Mouse (Mus musculus) brown adipose tissue, adult 24 weeks (tissue): ENCODE measurements around the gene Mtx1. TPM values are rescaled to one million over a fixed set of nuclear protein-coding genes. Genes with fewer than 3 reads are reported as not detected.
"Not testable (repeated sequence)": the region's sequence is repeated elsewhere in the genome, so short reads cannot be mapped to it uniquely, and the experiment has no call there.

Experiments
- H3K27ac ChIP-seq: fragments of 200-500 bp; replicated peaks from 2 replicates; pipeline ENCODE4 v1.5.1; 2012; ENCODE audit warnings: low read depth, mild to moderate bottlenecking, low read length
- H3K4me1 ChIP-seq: fragments of 200-500 bp; 2 replicates; pipeline ENCODE4 v1.6.1; 2012; ENCODE audit warnings: low read length, mixed read lengths; ENCODE audit not compliant: control insufficient read depth, insufficient read depth, insufficient read length
- H3K4me3 ChIP-seq: fragments of 200-500 bp; 2 replicates; pipeline ENCODE4 v1.5.1; 2012; ENCODE audit warnings: low read depth, mild to moderate bottlenecking, low read length, moderate library complexity; ENCODE audit not compliant: insufficient read depth
- polyA plus RNA-seq: library from polyadenylated mRNA; stranded (reverse); fragments of >200 nt; gene quantifications from 2 replicates; pipeline ENCODE4 v1.2.4, GENCODE M21; 2012; ENCODE audit not compliant: missing spikeins, insufficient read depth, insufficient read length

Mtx1 gene
- polyA plus RNA-seq, 1 experiment: 115 TPM

DNA sequence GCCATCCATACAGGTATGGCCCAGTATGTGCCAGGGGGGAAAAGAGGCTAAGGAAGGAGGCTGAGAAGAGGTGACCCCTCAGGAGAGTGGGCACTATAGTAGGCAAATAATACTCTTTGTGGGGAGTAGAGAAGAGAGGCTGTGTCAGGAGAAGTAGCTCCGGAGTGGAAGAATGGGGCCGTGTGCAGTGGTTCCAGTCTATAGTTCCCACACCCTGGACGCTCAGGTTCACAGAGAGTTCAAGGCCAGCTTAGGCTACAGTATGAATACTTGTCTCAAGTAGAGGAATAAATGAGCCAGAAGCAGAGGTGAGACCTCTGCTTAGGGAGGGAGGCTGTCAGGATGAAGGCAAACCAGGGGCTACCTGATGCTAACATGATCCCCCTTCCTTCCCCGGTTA is 2.4 kb upstream of the Mtx1 start:
- H3K4me3 ChIP-seq: no peak overlapping the region
- no peak overlapping the region for H3K27ac ChIP-seq

DNA sequence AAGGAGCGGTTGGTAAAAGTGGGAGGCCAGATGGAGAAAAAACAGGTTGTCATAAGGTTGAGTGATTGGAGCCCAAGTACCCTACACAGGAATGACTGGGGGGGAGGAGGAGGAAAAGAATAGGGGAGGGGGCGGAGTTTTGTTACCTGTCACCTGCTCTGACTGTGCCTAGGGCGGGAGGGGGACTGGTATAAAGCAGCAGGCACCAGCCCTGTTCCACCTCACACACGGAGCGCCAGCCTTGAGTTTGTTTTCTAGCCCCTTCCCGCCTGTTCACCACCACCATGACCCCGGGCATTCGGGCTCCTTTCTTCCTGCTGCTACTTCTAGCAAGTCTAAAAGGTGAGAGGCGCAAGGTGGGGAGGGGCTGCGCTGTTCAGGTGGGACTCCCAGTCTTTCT is 1.9 kb upstream of the Mtx1 start, which contains the start of gene Muc1:
TSS of gene Muc1 (plus strand) at position 222 of the 400 bp plus-strand sequence.
- Histone ChIP-seq H3K27ac (peak within 1 kb of the TSS; percentile 73), H3K4me3 (peak within 1 kb of the TSS; percentile 77), H3K4me1 (0 out of 2 replicates have a peak, but pooled peaks cover 3% of the 10 kb centered on the region)

More for the DNA sequence above, 2.4 kb upstream of the Mtx1 start:
- H3K4me1 ChIP-seq: 0 out of 2 replicates have a peak, but pooled peaks cover 3% of the 10 kb centered on the region

DNA sequence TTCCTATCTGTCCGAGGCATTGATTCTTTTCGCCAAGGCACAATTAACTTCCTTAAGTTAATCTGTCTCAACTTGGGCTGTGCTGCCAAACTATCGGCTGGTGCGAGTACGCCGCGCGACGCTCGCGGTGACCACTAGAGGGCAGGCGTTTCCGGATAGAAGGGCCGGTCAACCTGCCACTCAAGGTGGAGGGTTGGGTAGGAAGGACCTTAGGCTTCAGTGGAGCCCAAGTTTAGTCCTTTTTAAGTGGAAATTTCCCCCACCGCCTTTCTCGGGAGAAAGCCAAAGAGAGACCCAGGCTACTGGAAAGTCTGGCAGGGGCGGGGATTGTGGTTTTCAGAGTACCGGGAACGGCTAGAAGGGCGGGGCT is 1.3 kb upstream of the Mtx1 start:
- H3K4me3 ChIP-seq: peak overlapping the region; percentile 77
- H3K4me1 ChIP-seq: 0 out of 2 replicates have a peak, but pooled peaks cover 3% of the 10 kb centered on the region
- H3K27ac ChIP-seq: peak overlapping the region; percentile 73

DNA sequence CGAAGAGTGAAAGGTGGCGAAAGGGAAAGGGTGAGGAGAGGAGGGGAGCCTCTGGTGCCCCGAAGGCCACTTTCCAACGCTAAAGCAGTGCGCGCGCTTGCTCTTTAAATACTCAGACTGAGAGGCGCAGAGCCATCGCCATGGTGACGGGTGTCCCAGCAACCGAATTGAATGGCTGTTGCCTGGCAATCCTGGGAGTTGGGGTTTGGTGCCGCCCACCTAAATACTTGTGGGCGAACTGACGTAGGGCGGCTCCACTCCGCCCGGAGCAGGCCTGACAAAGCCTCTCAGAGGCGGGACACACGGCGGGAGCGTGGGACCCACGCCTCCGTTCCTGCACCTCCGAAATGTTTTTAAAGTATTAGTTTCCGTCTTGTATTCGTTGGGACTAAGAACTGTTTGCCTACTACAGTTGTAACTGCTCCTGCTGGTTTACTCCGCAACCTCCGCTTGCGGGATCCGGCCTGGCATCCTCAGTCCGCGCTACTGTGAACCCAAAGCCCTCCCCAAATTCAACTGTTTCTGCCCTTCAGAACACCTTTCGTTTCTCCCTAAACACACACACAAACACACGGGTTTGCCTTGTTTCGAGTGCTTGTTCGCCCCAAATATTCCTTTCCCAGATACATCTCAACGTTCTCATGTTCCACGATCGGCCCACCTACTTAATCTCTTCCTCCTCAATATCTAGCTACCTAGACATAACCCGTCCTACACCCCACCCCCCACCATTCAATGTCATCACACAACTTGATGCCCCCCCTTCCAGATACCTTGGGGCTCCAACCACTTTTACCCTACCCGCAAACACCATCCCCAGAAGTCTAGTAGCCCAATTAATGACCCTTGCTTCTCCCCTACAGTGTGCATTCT is 655 bp upstream of the Mtx1 start:
- peak overlapping the region; percentile 48 for H3K4me3 ChIP-seq
- H3K27ac ChIP-seq: 0 out of 2 replicates have a peak overlapping the region, but pooled peaks have one; percentile 4
- 0 out of 2 replicates have a peak, but pooled peaks cover 3% of the 10 kb centered on the region for H3K4me1 ChIP-seq

DNA sequence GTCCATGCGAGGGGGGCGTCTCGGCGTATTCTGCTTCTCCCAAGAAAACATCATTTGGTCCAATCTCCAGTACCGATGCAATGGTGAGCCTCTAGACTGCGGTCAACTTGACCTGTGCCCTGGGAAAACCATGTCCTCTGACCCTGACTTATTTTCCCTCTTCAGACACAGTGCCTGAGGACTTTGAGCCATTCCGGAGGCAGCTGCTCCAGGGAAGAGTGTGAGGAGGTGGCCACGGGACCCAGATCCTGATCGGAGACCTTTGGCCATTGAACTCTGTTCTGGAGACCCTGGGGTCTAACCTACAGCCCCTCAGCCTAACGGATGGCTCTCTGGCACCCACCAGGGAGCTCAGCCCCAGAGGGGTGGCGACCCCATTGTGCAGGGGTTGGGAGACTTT is 527 bp downstream of the Mtx1 start:
- Histone ChIP-seq H3K4me3 (no peak overlapping the region), H3K27ac (no peak overlapping the region), H3K4me1 (0 out of 2 replicates have a peak, but pooled peaks cover 3% of the 10 kb centered on the region)

DNA sequence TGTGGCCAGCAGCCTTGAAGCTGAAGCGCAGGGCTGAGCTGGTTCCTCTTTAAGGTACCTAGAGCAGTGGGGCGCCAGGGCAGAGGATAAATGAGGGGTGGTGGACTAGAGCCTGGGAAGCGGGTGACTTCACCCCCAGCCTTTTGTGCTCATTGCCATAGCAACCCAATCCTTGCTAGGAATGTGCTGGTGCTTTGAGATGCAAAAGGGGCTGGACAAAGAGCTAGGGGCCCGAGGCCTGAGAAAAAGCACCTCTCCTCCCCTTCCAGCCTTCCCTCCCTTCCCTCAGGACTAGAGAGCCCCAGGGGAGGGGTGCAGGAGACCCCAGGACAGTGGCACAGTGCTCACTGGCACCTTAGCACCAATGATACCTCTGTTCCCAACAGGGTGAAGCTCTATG is 970 bp downstream of the Mtx1 start:
- Histone ChIP-seq H3K4me3 (no peak overlapping the region), H3K27ac (no peak overlapping the region), H3K4me1 (0 out of 2 replicates have a peak, but pooled peaks cover 3% of the 10 kb centered on the region)

DNA sequence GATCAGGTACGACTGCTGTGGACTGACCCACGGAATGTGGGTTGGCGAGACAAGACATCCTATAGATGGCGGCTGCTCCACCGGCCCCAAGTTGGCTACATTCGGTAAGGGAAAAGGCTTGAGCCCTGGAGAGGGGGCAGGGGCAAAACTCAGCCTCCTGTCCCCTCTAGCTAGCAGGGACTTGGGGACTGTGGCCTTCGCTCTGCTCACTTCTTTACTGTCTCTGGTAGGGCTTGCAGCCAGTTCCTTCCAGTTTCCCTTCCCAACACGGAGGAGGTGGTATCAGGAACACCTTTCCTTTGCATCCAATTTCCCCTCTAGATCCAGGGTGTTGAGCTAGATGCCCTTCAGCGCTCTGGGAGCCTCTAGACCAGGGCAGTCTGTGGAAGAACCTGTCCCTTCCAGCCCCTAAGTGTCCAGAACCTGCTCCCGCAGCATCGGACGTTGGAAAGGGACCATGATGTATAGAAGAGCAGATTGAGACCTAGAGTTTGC is 1.5 kb downstream of the Mtx1 start:
- H3K27ac ChIP-seq: no peak overlapping the region
- H3K4me3 ChIP-seq: no peak overlapping the region
- H3K4me1 ChIP-seq: 0 out of 2 replicates have a peak, but pooled peaks cover 3% of the 10 kb centered on the region

DNA sequence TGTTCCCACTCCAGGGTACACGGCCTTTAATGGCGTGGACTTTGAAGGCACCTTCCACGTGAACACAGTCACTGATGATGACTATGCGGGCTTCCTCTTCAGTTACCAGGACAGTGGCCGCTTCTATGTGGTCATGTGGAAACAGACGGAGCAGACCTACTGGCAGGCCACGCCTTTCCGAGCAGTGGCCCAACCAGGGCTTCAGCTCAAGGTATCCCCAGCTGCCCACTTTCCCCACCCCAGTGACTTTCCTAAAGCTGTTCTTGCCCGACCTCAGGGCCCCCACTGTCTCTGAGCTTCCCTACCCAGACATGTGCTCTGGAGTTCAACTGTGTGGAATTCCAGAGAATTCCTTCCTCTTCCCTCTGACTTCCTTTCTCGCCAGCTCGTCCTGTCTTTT is 2.1 kb downstream of the Mtx1 start:
- Histone ChIP-seq H3K4me3 (no peak overlapping the region), H3K4me1 (0 out of 2 replicates have a peak, but pooled peaks cover 3% of the 10 kb centered on the region), H3K27ac (no peak overlapping the region)

DNA sequence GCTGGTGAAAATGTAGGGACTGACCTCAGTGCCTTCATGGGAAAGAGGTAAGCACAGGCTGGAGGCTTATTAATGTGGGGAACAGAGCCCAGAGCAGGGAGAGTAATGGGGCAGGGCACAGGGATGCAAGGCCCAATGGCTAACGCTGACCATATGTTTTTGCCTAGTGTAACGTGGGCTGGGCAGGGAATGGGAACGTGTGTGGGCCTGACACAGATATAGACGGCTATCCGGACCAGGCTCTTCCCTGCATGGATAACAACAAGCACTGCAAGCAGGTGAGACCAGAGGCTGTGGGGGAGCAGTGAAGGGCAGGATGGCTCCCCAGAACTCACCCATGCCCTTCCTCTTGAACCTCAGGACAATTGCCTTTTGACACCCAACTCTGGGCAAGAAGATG is 5.7 kb downstream of the Mtx1 start:
- no peak overlapping the region for H3K4me3 ChIP-seq
- no peak overlapping the region for H3K27ac ChIP-seq
- no peaks in the 10 kb centered on the region for H3K4me1 ChIP-seq

DNA sequence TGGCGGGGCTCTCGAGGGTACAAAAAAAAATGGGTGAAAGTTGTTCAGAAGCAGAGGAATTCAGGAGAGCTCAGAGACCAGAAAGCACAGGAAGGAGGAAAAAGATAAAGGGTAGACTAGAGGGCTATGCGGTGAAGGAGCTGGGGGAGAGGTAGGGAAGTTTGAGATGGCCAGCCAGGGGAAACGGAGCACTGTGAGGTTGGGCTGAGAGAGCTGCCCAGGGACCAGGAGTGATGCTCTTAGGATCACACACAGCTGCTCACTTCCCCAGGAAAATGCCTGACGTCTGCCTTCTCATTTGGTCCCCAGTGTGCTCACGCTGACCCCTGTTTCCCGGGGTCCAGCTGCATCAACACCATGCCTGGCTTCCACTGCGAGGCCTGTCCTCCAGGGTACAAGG is 7.3 kb downstream of the Mtx1 start:
- H3K27ac ChIP-seq: no peak overlapping the region
- H3K4me1 ChIP-seq: no peaks in the 10 kb centered on the region
- no peak overlapping the region for H3K4me3 ChIP-seq

DNA sequence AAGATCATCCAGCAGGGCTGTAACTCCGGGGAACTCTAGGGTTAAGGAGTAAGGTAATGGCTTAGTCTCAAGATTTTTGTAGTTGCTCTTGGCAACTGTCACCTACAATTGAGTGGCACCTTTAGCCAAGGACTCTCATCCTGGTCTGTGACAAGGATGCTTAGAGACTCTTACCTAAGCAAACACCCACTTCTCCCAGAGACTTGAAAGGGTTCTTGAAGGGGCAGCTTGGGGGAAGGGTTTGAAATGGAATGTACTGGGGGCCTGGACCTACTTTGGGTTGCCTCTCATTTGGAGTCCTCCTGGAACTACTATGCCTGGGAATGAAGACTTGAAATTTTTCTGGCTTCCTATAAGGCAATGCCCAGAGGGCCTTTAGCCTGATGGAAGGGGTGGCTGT is 8.6 kb downstream of the Mtx1 start:
- H3K4me1 ChIP-seq: no peaks in the 10 kb centered on the region
- no peak overlapping the region for H3K27ac ChIP-seq
- no peak overlapping the region for H3K4me3 ChIP-seq

DNA sequence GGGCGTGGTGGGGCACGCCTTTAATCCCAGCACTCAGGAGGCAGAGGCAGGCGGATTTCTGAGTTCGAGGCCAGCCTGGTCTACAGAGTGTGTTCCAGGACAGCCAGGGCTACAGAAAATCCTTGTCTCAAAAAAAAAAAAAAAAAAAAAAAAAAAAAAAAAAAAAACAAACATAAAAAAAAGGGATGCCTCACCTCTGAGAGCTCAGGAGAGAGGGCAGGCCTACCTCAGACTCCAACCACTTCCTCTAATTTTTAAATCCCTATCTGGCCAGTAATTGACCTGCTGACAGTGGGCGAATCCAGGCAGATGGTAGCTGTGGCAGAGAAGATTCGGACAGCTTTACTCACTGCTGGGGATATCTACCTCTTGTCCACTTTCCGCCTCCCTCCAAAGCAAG is 10.5 kb downstream of the Mtx1 start:
- H3K4me3 ChIP-seq, H3K27ac ChIP-seq, H3K4me1 ChIP-seq: not testable (repeated sequence)

DNA sequence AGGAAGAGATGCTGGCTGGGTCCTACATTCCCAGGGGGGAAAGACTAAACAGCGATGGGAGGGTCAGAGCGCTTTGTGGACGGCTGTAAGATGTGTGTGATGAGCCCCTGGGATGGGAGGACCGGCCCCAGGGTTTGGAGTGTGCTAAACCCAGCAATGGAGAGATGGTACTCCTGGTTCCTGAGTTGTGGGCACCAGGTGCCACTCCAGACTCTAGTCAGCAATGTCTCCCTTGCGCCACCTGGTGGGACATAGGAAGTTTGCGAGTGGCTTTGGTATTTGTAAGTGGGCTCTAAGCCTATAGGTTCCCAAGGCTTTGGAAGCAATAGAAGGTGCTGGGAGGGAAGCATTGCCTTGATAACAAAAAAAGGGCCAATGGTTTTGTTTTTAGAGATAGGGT is 11.0 kb downstream of the Mtx1 start:
- peak overlapping the region; percentile 29; the same call in 1 of the 2 replicates for H3K4me3 ChIP-seq
- H3K27ac ChIP-seq: no peak overlapping the region
- no peaks in the 10 kb centered on the region for H3K4me1 ChIP-seq

DNA sequence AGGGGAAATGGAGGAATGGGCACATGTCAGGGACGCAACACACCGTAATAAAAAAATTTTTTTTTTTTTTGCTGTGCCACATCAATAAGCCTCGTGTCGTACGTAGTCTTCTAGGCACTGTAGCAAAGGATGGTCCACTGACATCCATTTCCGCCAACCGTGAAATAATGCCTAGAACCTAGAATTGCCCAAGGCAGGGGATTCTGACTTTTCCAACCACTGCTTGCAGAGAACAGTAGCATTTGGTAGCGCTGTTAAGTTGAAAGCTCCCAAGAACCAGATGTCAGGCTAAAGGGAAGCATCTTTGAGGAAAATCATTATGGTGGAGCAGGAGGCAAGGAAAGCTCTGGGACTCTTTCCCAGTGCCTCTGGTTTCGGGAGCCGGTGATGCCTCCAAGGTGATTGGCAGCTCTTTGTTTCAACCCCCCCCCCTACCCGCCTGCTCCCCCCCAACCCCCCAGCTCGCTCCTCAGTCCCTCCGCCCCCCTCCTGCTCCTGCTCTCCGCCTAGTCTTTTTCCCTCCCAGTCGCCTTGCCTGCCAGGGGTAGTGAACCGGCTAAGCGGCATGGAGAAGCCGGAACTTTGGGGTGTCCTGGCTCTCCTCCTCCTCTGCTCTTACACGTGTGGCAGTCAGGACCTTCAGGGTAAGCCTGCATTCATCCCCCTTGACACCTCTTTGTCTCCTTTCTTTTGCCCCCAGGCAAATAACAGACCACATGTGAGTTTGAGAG is 12.0 kb downstream of the Mtx1 start, which contains the start of gene Thbs3:
TSS of gene Thbs3 (plus strand) at position 500 of the 731 bp plus-strand sequence.
- H3K27ac ChIP-seq: peak within 1 kb of the TSS; percentile 75
- peak within 1 kb of the TSS; percentile 84 for H3K4me3 ChIP-seq

More for the DNA sequence above, 12.0 kb downstream of the Mtx1 start, which contains the start of gene Thbs3:
- H3K4me1 ChIP-seq: no peaks in the 10 kb centered on the region
